Mouse (Mus musculus): ENCODE data around the gene Hk3. TPM values are rescaled to one million over a fixed set of nuclear protein-coding genes. Genes with fewer than 3 reads are reported as not detected.
A peak's percentile ranks its signal among the peaks of the same experiment; 100 is the strongest.

Hk3 gene
- total RNA-seq (2021), result under 1 TPM; 0.57 to 0.67 TPM
- long read RNA-seq, experiment 1, result 0 reads
- long read RNA-seq, experiment 2, partial matches to known transcripts, result 1 of 1 reads
- long read RNA-seq, experiment 2, other reads (novel, unspliced or antisense), result 0 of 1 reads

GRCm38 (mm10) chr13:55021194-55021779 lies at the start of gene Hk3:
Gene Hk3 (minus strand): TSS chr13:55021385.
- peak; percentile 18 to 64 for DNase-seq

- no peak for DNase-seq
These were observed 48.5 kb upstream of the Hk3 start for GRCm38 (mm10) chr13:55069719-55070118.

GRCm38 (mm10) chr13:55063276-55063675 lies 42.1 kb upstream of the Hk3 start:
- DNase-seq, result no peak

GRCm38 (mm10) chr13:55058042-55058441 lies 36.9 kb upstream of the Hk3 start:
- peak in 1 of 2 experiments; percentile 21 for DNase-seq

GRCm38 (mm10) chr13:55047706-55048105 lies 26.5 kb upstream of the Hk3 start:
- no peak for DNase-seq

DNA sequence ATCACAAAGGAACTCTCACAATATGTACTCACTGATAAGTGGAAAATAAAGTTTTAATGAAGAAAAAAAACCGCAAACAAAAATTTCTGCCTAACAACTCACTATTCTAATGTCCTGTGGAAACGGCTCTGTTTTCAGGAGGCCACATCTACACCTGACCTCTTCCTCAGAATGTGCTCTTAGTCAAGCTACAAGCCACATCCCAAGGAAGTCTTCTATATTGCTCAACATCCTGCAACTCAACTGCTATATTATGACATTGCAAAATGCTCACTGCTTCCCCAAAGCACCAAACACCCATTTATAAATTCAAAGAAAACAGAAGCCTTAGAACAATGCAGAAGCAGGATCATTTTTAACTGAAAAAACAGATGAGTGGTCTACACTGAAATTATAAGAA lies 18.8 kb upstream of the Hk3 start:
- DNase-seq, result no peak

- no peak for DNase-seq
These were observed 3.0 kb upstream of the Hk3 start for GRCm38 (mm10) chr13:55024215-55024614.

- DNase-seq, result peak; percentile 35 to 55
These were observed 1.5 kb upstream of the Hk3 start for GRCm38 (mm10) chr13:55022715-55023114.

GRCm38 (mm10) chr13:55022256-55022655 lies 1.1 kb upstream of the Hk3 start:
- DNase-seq, result no peak

- peak in 1 of 2 experiments; percentile 13 for DNase-seq
These were observed 1.1 kb downstream of the Hk3 start for GRCm38 (mm10) chr13:55020051-55020450.

DNA sequence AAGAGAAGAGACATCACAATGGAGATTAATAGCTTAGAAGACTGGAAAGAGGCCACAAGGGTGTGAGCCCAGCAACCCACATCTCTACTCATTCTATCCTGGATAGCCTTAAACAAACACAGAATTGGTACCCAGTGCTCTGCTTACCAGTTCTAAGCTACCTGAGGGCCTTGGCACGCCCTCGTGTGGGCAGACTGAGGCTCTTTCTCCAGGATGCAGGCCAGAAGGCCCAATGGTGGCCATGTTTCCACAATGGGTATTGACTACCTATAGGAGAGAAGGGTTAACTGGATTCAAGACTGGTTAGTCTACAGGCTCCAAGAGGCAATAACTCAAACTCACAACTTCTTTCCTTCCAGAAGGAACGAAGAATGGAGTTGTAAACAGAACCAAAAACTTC lies 2.0 kb downstream of the Hk3 start:
- no peak for DNase-seq

GRCm38 (mm10) chr13:55018700-55019099 lies 2.5 kb downstream of the Hk3 start:
- no peak for DNase-seq

DNA sequence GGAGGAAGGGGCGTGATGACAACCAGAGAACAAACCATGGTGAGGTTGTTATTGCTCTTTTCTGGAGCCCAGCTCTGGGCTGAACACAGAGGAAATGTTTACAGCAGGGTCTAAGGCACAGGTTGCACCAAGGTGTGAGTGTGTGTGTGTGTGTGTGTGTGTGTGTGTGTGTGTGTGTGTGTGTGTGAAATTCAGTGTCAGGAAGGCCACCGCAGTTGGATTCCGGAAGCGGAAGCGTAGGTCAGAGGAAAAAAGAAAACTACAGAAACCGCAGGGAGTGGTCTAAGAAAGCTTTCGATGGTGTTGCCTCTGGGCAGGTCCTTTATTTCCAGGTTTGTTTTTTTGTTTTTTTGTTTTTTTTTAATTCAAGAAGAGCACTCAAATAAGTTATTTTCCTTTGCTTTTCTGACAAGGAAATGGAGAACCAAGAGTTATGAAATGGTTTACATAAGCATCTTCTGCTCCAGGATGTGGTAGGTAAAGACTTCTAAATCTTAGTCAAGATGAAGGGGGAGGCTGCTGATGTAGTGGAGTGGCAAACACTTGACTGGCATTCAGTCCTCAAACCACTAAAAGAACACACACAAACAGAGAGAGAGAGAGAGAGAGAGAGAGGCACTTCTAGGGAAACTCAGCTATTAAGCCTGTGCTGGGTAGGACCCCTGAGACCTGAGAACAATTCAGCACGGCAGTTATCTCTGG lies 3.1 kb downstream of the Hk3 start:
- DNase-seq, result no peak

DNA sequence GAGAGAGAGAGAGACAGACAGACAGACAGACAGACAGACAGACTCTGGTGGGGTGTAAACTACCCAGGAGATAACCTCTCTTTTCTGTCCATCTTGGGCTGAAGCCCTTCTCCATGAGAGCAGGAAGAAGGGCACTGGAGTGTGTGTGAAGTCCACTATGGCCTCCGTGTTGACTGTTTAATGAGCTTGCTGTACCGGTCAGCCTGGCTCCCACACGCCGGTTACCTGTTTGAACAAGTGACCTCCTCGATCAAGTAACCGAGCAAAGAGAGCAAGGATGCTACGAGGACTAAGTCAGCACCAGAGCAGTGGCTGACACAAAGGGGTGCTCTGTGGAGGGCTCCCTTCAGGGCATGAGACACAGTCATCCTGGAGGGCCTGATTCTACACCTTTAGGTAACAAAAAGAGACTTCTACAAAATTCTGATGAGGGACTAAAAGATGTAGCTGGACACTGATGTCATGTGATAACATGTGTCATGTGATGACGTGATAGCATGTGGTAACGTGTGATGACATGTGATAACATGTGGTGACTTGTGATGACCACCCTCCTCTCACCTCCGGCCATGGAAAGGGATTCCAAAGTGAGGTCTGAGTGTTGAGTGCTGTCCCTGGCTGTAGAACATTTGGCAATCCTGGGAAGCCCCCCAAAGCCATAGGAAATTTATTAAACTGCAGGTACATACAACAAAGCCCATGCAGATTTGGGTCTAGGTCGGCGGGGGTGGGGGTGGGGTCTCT lies 3.9 kb downstream of the Hk3 start:
- no peak for DNase-seq

- DNase-seq, result no peak
These were observed 6.7 kb downstream of the Hk3 start for GRCm38 (mm10) chr13:55014451-55014850.

- DNase-seq, result no peak
These were observed 7.4 kb downstream of the Hk3 start for GRCm38 (mm10) chr13:55013702-55014344.

- no peak for DNase-seq
These were observed 9.2 kb downstream of the Hk3 start for GRCm38 (mm10) chr13:55011981-55012478.

DNA sequence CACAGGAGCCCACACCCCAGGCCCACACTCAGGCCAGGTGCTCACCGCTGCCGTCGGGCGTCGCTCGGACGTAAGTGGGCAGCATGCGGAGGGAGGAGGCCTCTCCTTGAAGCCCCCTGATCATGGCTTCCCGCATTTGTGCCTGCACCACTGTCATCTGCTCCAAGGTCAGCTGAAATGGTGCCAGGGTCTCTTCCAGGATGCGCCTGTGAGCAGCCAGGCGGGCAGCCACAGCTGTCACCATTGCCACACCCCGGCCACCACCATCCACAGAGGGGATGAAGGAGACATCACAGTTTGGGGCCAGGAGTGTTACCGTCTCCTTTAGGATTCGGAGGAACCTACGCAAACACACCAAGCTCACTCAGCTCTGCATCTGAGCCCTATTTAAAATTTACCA lies 10.1 kb downstream of the Hk3 start:
- no peak for DNase-seq

GRCm38 (mm10) chr13:55008589-55008988 lies 12.6 kb downstream of the Hk3 start:
- no peak for DNase-seq

- DNase-seq, result no peak
These were observed 14.8 kb downstream of the Hk3 start for GRCm38 (mm10) chr13:55006415-55006742.

DNA sequence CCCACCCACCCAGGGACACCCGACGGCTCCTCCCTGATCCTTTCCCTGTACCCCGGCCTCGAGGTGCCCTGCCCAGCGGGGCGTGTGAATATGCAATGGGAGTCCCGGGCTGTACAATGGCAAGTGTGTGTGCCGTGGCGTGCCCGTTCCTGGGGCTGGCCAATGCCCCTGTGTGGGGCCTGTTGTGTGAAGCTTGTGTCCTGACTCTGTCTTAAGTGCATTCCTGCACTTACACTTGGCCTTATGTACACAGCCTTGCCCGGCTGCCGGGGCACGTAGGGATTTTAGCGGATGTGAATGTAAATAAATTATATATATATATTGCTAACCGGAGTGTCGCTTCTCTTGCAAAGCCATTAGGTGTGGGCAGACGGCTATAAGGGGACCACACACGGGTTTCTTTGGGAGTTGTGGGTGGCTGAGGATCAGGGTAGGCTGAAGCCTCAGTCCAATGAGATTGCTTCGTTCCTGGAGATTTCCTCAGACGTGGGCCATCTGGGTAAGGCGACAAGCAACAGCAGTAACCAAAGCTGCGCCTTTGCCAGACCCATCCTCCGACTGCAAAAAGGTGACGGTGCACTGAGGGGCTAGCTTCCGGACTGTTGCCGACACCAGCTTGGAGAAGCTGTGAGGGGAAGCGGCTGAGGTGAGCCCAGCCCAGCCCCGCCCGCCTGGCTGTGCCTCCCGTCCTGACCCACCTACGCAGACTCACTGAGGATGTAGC lies 15.3 kb downstream of the Hk3 start:
- no peak for DNase-seq

- DNase-seq, result no peak
These were observed 16.5 kb downstream of the Hk3 start for GRCm38 (mm10) chr13:55004646-55005045.

All from heart, adult 18-20 months (tissue).